Comparison of ENCODE assay signal across 17 mouse cellular contexts in genomic region chr17:83035574-83035918, GRCm38 (mm10).
A peak's percentile ranks its signal among the peaks of the same experiment; 100 is the strongest.
DNase-seq lines count a peak whose midpoint lies in the region; ATAC-seq lines count a peak whose summit lies in the region.
"Had no signal": no experiment of that assay in that cellular context is flagged by ENCODE, and none has a peak within 500 bp of the region (broad histone marks: within the 10 kb centered on the region; RNA-seq: fewer than 3 reads in every experiment).

No protein-coding gene starts in this region.

- ATAC-seq in hindbrain, embryonic 14.5 days (ENCODE audit: low FRiP score) = no peak
- peak; percentile 72; the same call in 1 of the 2 replicates for ATAC-seq in lung, embryonic 15.5 days (ENCODE audit: borderline replicate concordance, extremely low read depth, low FRiP score, low TSS enrichment)
- peak; percentile 46; the same call in 1 of the 2 replicates for ATAC-seq in intestine, embryonic 16.5 days
- no peak for ATAC-seq in stomach, embryonic 14.5 days (ENCODE audit: insufficient number of reproducible peaks, insufficient read depth, low FRiP score, low read depth)
- no peak for ATAC-seq in granulocyte monocyte progenitor cell, adult 5-6 weeks (replicated peaks; ENCODE audit: poor library complexity, severe bottlenecking)

- no peaks in the 10 kb centered on the region for H3K27me3 ChIP-seq in hindbrain, embryonic 14.5 days (ENCODE audit: control insufficient read depth, insufficient read depth, low read length)
- no peaks in the 10 kb centered on the region for H3K27me3 ChIP-seq in hindbrain, embryonic 10.5 days (ENCODE audit: insufficient read depth, poor library complexity, severe bottlenecking)
- no peaks in the 10 kb centered on the region for H3K27me3 ChIP-seq in lung, embryonic 15.5 days
- H3K27me3 ChIP-seq in intestine, embryonic 16.5 days (replicated peaks; ENCODE audit: control insufficient read depth, insufficient read depth, low read length) = no peaks in the 10 kb centered on the region
- H3K27me3 ChIP-seq in stomach, embryonic 14.5 days (ENCODE audit: control insufficient read depth, insufficient read depth, low read length) = no peaks in the 10 kb centered on the region
- H3K27me3 ChIP-seq: embryonic facial prominence, embryonic 12.5 days; heart, embryonic 12.5 days; liver, embryonic 13.5 days had no signal

- H3K9ac ChIP-seq in hindbrain, embryonic 14.5 days = no peak overlapping the region
- H3K9ac ChIP-seq in lung, embryonic 15.5 days = no peak overlapping the region
- no peak overlapping the region for H3K9ac ChIP-seq in intestine, embryonic 16.5 days (ENCODE audit: low read depth, low read length)
- H3K9ac ChIP-seq in stomach, embryonic 14.5 days (replicated peaks; ENCODE audit: low read depth, low read length) = no peak overlapping the region
- H3K9ac ChIP-seq: embryonic facial prominence, embryonic 12.5 days; heart, embryonic 12.5 days; liver, embryonic 13.5 days had no signal

- DNase-seq in hindbrain, embryonic 14.5 days (ENCODE audit: low spot score) = no peak
- no peak for DNase-seq in hindbrain, embryonic 10.5 days (ENCODE audit: low spot score)
- DNase-seq in lung, postnatal 14 days = no peak
- DNase-seq: cerebellum, adult 8-10 months; left cerebral cortex, postnatal 4 days; liver, embryonic 13.5 days; spleen, adult 18-20 months; thymus, postnatal 14 days had no signal

- H3K27ac ChIP-seq in hindbrain, embryonic 14.5 days = peak overlapping the region; percentile 35; the same call in 1 of the 2 replicates
- no peak overlapping the region for H3K27ac ChIP-seq in hindbrain, embryonic 10.5 days
- peak overlapping the region; percentile 16 for H3K27ac ChIP-seq in lung, embryonic 15.5 days
- no peak overlapping the region for H3K27ac ChIP-seq in intestine, embryonic 16.5 days (ENCODE audit: low read length)
- peak overlapping the region; percentile 76; the same call in 1 of the 2 replicates for H3K27ac ChIP-seq in stomach, embryonic 14.5 days (ENCODE audit: low read length)
- H3K27ac ChIP-seq: embryonic facial prominence, embryonic 12.5 days; layer of hippocampus, adult 2 months; liver, embryonic 13.5 days; macrophage had no signal

- no peaks in the 10 kb centered on the region for H3K4me1 ChIP-seq in hindbrain, embryonic 14.5 days (replicated peaks; ENCODE audit: control insufficient read depth, insufficient read depth, low read length)
- no peaks in the 10 kb centered on the region for H3K4me1 ChIP-seq in hindbrain, embryonic 10.5 days (replicated peaks)
- peaks cover 3% of the 10 kb centered on the region; the same call in 1 of the 2 replicates for H3K4me1 ChIP-seq in lung, embryonic 15.5 days
- 0 out of 2 replicates have a peak, but pooled peaks cover 5% of the 10 kb centered on the region for H3K4me1 ChIP-seq in intestine, embryonic 16.5 days (ENCODE audit: control insufficient read depth, insufficient read depth, low read length)
- H3K4me1 ChIP-seq in stomach, embryonic 14.5 days (ENCODE audit: control insufficient read depth, insufficient read depth, low read length) = peaks cover 7% of the 10 kb centered on the region
- H3K4me1 ChIP-seq: embryonic facial prominence, embryonic 12.5 days; heart, embryonic 12.5 days; liver, embryonic 13.5 days had no signal

- H3K4me2 ChIP-seq in hindbrain, embryonic 14.5 days (replicated peaks) = no peak overlapping the region
- no peak overlapping the region for H3K4me2 ChIP-seq in lung, embryonic 15.5 days
- no peak overlapping the region for H3K4me2 ChIP-seq in intestine, embryonic 16.5 days (ENCODE audit: low read depth, low read length)
- H3K4me2 ChIP-seq in stomach, embryonic 14.5 days (replicated peaks; ENCODE audit: low read depth, low read length) = no peak overlapping the region
- H3K4me2 ChIP-seq: embryonic facial prominence, embryonic 12.5 days; heart, embryonic 12.5 days; liver, embryonic 13.5 days; midbrain, embryonic 11.5 days had no signal

- H3K36me3 ChIP-seq in hindbrain, embryonic 14.5 days (replicated peaks; ENCODE audit: control insufficient read depth, insufficient read depth) = no peaks in the 10 kb centered on the region
- H3K36me3 ChIP-seq in hindbrain, embryonic 10.5 days = no peaks in the 10 kb centered on the region
- H3K36me3 ChIP-seq in lung, embryonic 15.5 days = no peaks in the 10 kb centered on the region
- H3K36me3 ChIP-seq in intestine, embryonic 16.5 days (ENCODE audit: control insufficient read depth, insufficient read depth, low read length) = no peaks in the 10 kb centered on the region
- no peaks in the 10 kb centered on the region for H3K36me3 ChIP-seq in stomach, embryonic 14.5 days (ENCODE audit: control insufficient read depth, insufficient read depth, low read length)
- H3K36me3 ChIP-seq: embryonic facial prominence, embryonic 12.5 days; heart, embryonic 12.5 days; liver, embryonic 13.5 days had no signal

- H3K4me3 ChIP-seq in hindbrain, embryonic 14.5 days (replicated peaks; ENCODE audit: low read length) = no peak overlapping the region
- H3K4me3 ChIP-seq in hindbrain, embryonic 10.5 days = no peak overlapping the region
- no peak overlapping the region for H3K4me3 ChIP-seq in lung, embryonic 15.5 days
- H3K4me3 ChIP-seq in intestine, embryonic 16.5 days (ENCODE audit: low read length) = no peak overlapping the region
- H3K4me3 ChIP-seq in stomach, embryonic 14.5 days (ENCODE audit: low read depth, low read length) = no peak overlapping the region
- H3K4me3 ChIP-seq: embryonic facial prominence, embryonic 12.5 days; heart, embryonic 12.5 days; layer of hippocampus, adult 2 months; liver, embryonic 13.5 days had no signal

- WGBS in hindbrain, embryonic 14.5 days = 81% methylated on average over 5 of the region's 5 CpGs
- 87% methylated on average over 5 of the region's 5 CpGs for WGBS in hindbrain, embryonic 10.5 days
- WGBS in lung, embryonic 15.5 days = 33% methylated on average over 5 of the region's 5 CpGs
- 44% methylated on average over 5 of the region's 5 CpGs for WGBS in intestine, embryonic 16.5 days
- WGBS in stomach, embryonic 14.5 days = 50% methylated on average over 5 of the region's 5 CpGs

- no peaks in the 10 kb centered on the region for H3K9me3 ChIP-seq in hindbrain, embryonic 14.5 days (ENCODE audit: control insufficient read depth, low read length)
- H3K9me3 ChIP-seq in hindbrain, embryonic 10.5 days = no peaks in the 10 kb centered on the region
- no peaks in the 10 kb centered on the region for H3K9me3 ChIP-seq in lung, embryonic 15.5 days
- H3K9me3 ChIP-seq in intestine, embryonic 16.5 days (ENCODE audit: control insufficient read depth, low read length) = 0 out of 2 replicates have a peak, but pooled peaks cover 6% of the 10 kb centered on the region
- H3K9me3 ChIP-seq in stomach, embryonic 14.5 days (ENCODE audit: control insufficient read depth, low read depth, low read length) = no peaks in the 10 kb centered on the region
- H3K9me3 ChIP-seq: embryonic facial prominence, embryonic 12.5 days; liver, embryonic 13.5 days had no signal

Comparison
In these comparisons a context has a peak if more than half of its experiments do, and no peak if none do; other contexts are left out.
1. H3K27ac ChIP-seq: peak in hindbrain, embryonic 14.5 days (single experiment), lung, embryonic 15.5 days (single experiment) and stomach, embryonic 14.5 days (single experiment); none in hindbrain, embryonic 10.5 days (single experiment) and intestine, embryonic 16.5 days (single experiment).
2. ATAC-seq: peak in lung, embryonic 15.5 days (single experiment) and intestine, embryonic 16.5 days (single experiment); none in hindbrain, embryonic 14.5 days (single experiment), stomach, embryonic 14.5 days (single experiment) and granulocyte monocyte progenitor cell, adult 5-6 weeks (single experiment).